Mouse (Mus musculus): ENCODE results near the gene Pdap1.
"Not testable (repeated sequence)": the region's sequence is repeated elsewhere in the genome, so short reads cannot be mapped to it uniquely, and the experiment has no call there.

Gene Pdap1

GRCm38 (mm10) chr5:145139571-145140519 lies at the start of gene Pdap1, which contains the start of gene Bud31:
Pdap1 (minus strand) TSS chr5:145140238.
Bud31 (plus strand) TSS chr5:145140362.
- peak; percentile 84 for DNase-seq (ENCODE audit: low read depth)

- no peak for DNase-seq (ENCODE audit: low read depth)
Observed at GRCm38 (mm10) chr5:145189416-145189815, 49.4 kb upstream of the Pdap1 start.

GRCm38 (mm10) chr5:145185244-145185643 lies 45.2 kb upstream of the Pdap1 start:
- no peak for DNase-seq (ENCODE audit: low read depth)

GRCm38 (mm10) chr5:145178461-145178980 lies 38.5 kb upstream of the Pdap1 start:
- DNase-seq (ENCODE audit: low read depth) = no peak

- no peak for DNase-seq (ENCODE audit: low read depth)
Observed at GRCm38 (mm10) chr5:145167306-145167661, 27.2 kb upstream of the Pdap1 start.

GRCm38 (mm10) chr5:145166536-145167305 lies 26.7 kb upstream of the Pdap1 start, which contains the start of the genes Ptcd1 and Cpsf4:
Ptcd1 (minus strand) TSS chr5:145167108.
Cpsf4 (plus strand) TSS chr5:145167213.
- peak; percentile 99 for DNase-seq (ENCODE audit: low read depth)

- no peak for DNase-seq (ENCODE audit: low read depth)
Observed at GRCm38 (mm10) chr5:145165184-145165583, 25.1 kb upstream of the Pdap1 start.

GRCm38 (mm10) chr5:145164710-145165109 lies 24.7 kb upstream of the Pdap1 start:
- DNase-seq (ENCODE audit: low read depth) = no peak

- no peak for DNase-seq (ENCODE audit: low read depth)
Observed at GRCm38 (mm10) chr5:145161361-145161760, 21.3 kb upstream of the Pdap1 start.

- no peak for DNase-seq (ENCODE audit: low read depth)
Observed at GRCm38 (mm10) chr5:145152690-145153089, 12.7 kb upstream of the Pdap1 start.

- no peak for DNase-seq (ENCODE audit: low read depth)
Observed at GRCm38 (mm10) chr5:145149294-145149693, 9.3 kb upstream of the Pdap1 start.

GRCm38 (mm10) chr5:145147748-145148147 lies 7.7 kb upstream of the Pdap1 start:
- no peak for DNase-seq (ENCODE audit: low read depth)

- no peak for DNase-seq (ENCODE audit: low read depth)
Observed at GRCm38 (mm10) chr5:145140611-145141010, 573 bp upstream of the Pdap1 start.

- DNase-seq (ENCODE audit: low read depth) = no peak
Observed at GRCm38 (mm10) chr5:145138836-145139235, 1.2 kb downstream of the Pdap1 start.

- not testable (repeated sequence) for DNase-seq (ENCODE audit: low read depth)
Observed at GRCm38 (mm10) chr5:145133275-145133674, 6.8 kb downstream of the Pdap1 start.

GRCm38 (mm10) chr5:145130995-145131394 lies 9.0 kb downstream of the Pdap1 start:
- no peak for DNase-seq (ENCODE audit: low read depth)

GRCm38 (mm10) chr5:145130191-145130590 lies 9.8 kb downstream of the Pdap1 start:
- DNase-seq (ENCODE audit: low read depth) = no peak

GRCm38 (mm10) chr5:145129773-145130172 lies 10.3 kb downstream of the Pdap1 start:
- DNase-seq (ENCODE audit: low read depth) = not testable (repeated sequence)

GRCm38 (mm10) chr5:145129124-145129523 lies 10.9 kb downstream of the Pdap1 start:
- no peak for DNase-seq (ENCODE audit: low read depth)

GRCm38 (mm10) chr5:145126580-145126979 lies 13.5 kb downstream of the Pdap1 start:
- no peak for DNase-seq (ENCODE audit: low read depth)

GRCm38 (mm10) chr5:145123396-145123795 lies 16.6 kb downstream of the Pdap1 start:
- DNase-seq (ENCODE audit: low read depth) = no peak

- no peak for DNase-seq (ENCODE audit: low read depth)
Observed at GRCm38 (mm10) chr5:145120921-145121320, 19.1 kb downstream of the Pdap1 start.
